Mouse (Mus musculus) midbrain, embryonic 13.5 days (tissue): ENCODE measurements around the gene Fam161b. TPM values are rescaled to one million over a fixed set of nuclear protein-coding genes. Genes with fewer than 3 reads are reported as not detected.

ENCODE experiments used
- ATAC-seq: fragments of 200-750 bp; cut with Nextera tagmentation; 2 replicates; pipeline ENCODE4 v1.8.0; 2017; ENCODE audit warnings: mild to moderate bottlenecking, moderate TSS enrichment, moderate library complexity
- H3K27ac ChIP-seq: fragments of 300-500 bp; sonication (generic); 2 replicates; pipeline ENCODE4 v1.5.1; 2015; ENCODE audit warnings: inconsistent platforms, mild to moderate bottlenecking, moderate library complexity
- H3K27me3 ChIP-seq: fragments of 300-500 bp; sonication (generic); 2 replicates; pipeline ENCODE4 v1.6.1; 2015; ENCODE audit warnings: mild to moderate bottlenecking, inconsistent platforms
- H3K36me3 ChIP-seq: fragments of 300-500 bp; sonication (generic); 2 replicates; pipeline ENCODE4 v1.6.1; 2015; ENCODE audit warnings: mild to moderate bottlenecking, inconsistent platforms
- H3K4me1 ChIP-seq: fragments of 300-500 bp; sonication (generic); replicated peaks from 2 replicates; pipeline ENCODE4 v1.6.1; 2015; ENCODE audit warnings: inconsistent platforms
- H3K4me2 ChIP-seq: fragments of 300-500 bp; sonication (generic); replicated peaks from 2 replicates; pipeline ENCODE4 v1.6.1; 2015; ENCODE audit warnings: moderate library complexity, mild to moderate bottlenecking, inconsistent platforms
- H3K4me3 ChIP-seq: fragments of 300-500 bp; sonication (generic); replicated peaks from 2 replicates; pipeline ENCODE4 v1.5.1; 2015; ENCODE audit warnings: mild to moderate bottlenecking, inconsistent platforms
- H3K9ac ChIP-seq: fragments of 300-500 bp; sonication (generic); replicated peaks from 2 replicates; pipeline ENCODE4 v1.6.1; 2015; ENCODE audit warnings: mild to moderate bottlenecking, inconsistent platforms
- H3K9me3 ChIP-seq: fragments of 300-500 bp; sonication (generic); 2 replicates; pipeline ENCODE4 v1.6.1; 2016; ENCODE audit warnings: mild to moderate bottlenecking, inconsistent platforms
- WGBS: fragments of 180-500 bp; shearing (Covaris S2); methylation state at CpG from one replicate; pipeline ENCODE4 v1.1.7; 2015; 5-methylcytosine and 5-hydroxymethylcytosine counted together
- polyA plus RNA-seq: library from polyadenylated mRNA; unstranded; fragments of >200 nt; fragmentation: Nextera tagmentation; extraction: Ambion mirVana; gene quantifications from 2 replicates; pipeline ENCODE4 v1.2.1, GENCODE M21; 2015

Fam161b gene
- polyA plus RNA-seq, 1 experiment from 2014 or later = 17.7 TPM

DNA sequence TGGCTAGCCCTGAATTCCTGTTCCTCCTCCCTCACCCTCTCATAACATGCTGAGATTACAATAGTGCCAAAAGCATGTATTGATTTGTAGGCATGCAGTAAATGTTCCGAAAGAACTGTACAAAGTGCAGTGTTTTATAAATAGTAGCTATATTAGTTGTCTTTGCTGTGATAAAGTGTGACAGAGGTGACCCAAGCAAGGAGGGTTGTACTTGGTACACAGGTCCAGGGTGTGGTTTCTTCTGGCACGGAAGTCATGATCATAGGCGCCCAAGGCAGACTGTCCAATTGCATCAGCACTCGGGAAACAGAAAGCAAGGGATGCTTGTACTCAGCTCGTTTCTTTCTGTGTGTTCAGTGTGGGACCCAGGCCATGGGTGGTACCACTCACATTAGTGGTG is 57.5 kb downstream of the Fam161b start:
- no peaks in the 10 kb centered on the region for H3K9me3 ChIP-seq
- no peaks in the 10 kb centered on the region for H3K4me1 ChIP-seq
- no peak overlapping the region for H3K9ac ChIP-seq
- no peak overlapping the region for H3K4me3 ChIP-seq
- peaks cover 44% of the 10 kb centered on the region for H3K36me3 ChIP-seq
- H3K27ac ChIP-seq = no peak overlapping the region
- 92% methylated on average over 5 of the region's 5 CpGs for WGBS
- no peak for ATAC-seq
- H3K4me2 ChIP-seq = no peak overlapping the region
- no peaks in the 10 kb centered on the region for H3K27me3 ChIP-seq

DNA sequence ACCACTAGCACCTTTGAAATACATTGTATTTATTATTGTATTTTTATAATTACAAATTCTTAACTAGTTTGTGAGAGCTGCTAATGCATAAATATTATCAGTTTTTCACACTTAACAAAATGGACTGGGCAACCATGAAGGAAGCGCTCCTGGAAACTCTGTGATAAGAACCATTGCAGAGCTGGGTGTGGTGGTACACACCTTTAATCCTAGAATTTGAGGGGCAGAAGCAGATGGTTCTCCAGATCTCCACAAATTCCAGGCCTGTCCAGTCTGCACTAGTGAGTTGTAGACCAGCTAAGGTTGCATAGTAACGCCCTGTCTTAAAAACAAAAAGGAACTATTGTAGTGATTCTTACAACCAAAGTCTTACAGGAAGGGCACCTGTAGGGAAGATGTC is 62.4 kb downstream of the Fam161b start:
- Histone ChIP-seq H3K27me3 (no peaks in the 10 kb centered on the region), H3K9me3 (no peaks in the 10 kb centered on the region), H3K4me1 (no peaks in the 10 kb centered on the region), H3K36me3 (peaks cover 46% of the 10 kb centered on the region), H3K9ac (no peak overlapping the region), H3K4me3 (no peak overlapping the region), H3K4me2 (no peak overlapping the region), H3K27ac (no peak overlapping the region)
- ATAC-seq = no peak
- WGBS = 95% methylated on average over 2 of the region's 2 CpGs

DNA sequence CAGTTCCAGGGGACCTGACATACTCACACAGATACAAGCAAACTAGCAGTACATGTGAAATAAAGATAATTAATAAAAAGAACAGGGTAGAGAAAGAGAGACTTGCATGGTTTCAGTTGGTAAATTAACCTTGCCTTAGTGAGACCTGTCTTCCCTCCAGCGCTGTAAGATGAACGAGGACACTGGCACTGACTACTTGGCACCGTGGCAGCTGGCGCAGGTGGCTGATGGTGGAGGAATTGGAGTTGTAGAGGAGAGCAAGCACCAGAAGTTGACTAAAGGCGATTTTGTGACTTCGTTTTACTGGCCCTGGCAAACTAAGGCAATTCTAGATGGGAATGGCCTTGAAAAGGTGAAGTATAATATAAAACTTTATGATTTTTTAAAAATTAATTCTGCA is 63.8 kb downstream of the Fam161b start:
- no peak overlapping the region for H3K9ac ChIP-seq
- no peaks in the 10 kb centered on the region for H3K4me1 ChIP-seq
- no peak overlapping the region for H3K4me3 ChIP-seq
- ATAC-seq = no peak
- 95% methylated on average over 6 of the region's 6 CpGs for WGBS
- H3K4me2 ChIP-seq = no peak overlapping the region
- no peak overlapping the region for H3K27ac ChIP-seq
- H3K36me3 ChIP-seq = peaks cover 51% of the 10 kb centered on the region
- H3K9me3 ChIP-seq = no peaks in the 10 kb centered on the region
- no peaks in the 10 kb centered on the region for H3K27me3 ChIP-seq

Other genes starting within 250 kb of the Fam161b start
- gene Dnal1, start 247.5 kb downstream of the Fam161b start, polyA plus RNA-seq = 7.8 and 9.7 TPM in 2 replicates
- gene Pnma1, start 213.3 kb downstream of the Fam161b start, polyA plus RNA-seq = 5.5 and 6.5 TPM in 2 replicates
- 3.6 and 5.2 TPM in 2 replicates for gene Elmsan1, start 143.0 kb downstream of the Fam161b start, polyA plus RNA-seq
- 14.0 and 16.4 TPM in 2 replicates for gene Ptgr2, start 76.6 kb downstream of the Fam161b start, polyA plus RNA-seq
- 103 TPM in 2 replicates for gene Zfp410, start 45.0 kb downstream of the Fam161b start, polyA plus RNA-seq
- gene Coq6, start 176 bp downstream of the Fam161b start, polyA plus RNA-seq = 42.6 and 45.0 TPM in 2 replicates
- 9.9 and 10.2 TPM in 2 replicates for gene Entpd5, start 47.2 kb upstream of the Fam161b start, polyA plus RNA-seq
- 2.5 and 4.5 TPM in 2 replicates for gene Bbof1, start 47.2 kb upstream of the Fam161b start, polyA plus RNA-seq
- 27.0 and 27.1 TPM in 2 replicates for gene Rnf113a2, start 55.4 kb upstream of the Fam161b start, polyA plus RNA-seq
- gene Aldh6a1, start 89.2 kb upstream of the Fam161b start, polyA plus RNA-seq = 28.9 and 29.9 TPM in 2 replicates
- gene Lin52, start 89.6 kb upstream of the Fam161b start, polyA plus RNA-seq = 38.6 and 41.3 TPM in 2 replicates
- 2.2 and 3.0 TPM in 2 replicates for gene Vsx2, start 207.9 kb upstream of the Fam161b start, polyA plus RNA-seq